Mouse (Mus musculus): ENCODE results near the gene 1700024G13Rik.

The 1700024G13Rik gene

DNA sequence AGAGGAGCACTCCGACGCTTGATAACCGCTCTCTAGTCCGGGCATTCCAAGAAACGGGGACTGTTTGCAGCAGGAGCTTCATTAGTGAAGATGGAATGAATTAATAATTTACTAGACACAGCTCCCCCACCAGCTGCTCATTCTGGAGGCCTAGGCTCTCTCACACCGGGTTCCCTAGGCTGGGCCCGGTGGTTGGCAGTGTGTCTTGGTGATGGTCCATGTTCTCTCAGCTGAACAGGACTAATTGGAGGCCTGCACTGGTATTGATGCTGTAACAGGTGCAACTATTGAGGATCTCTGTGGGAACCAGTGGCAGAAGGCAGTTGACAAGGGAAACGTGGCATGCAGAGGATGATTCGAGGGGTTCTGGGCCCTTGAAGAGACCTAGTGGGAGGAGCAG is 60.8 kb downstream of the 1700024G13Rik start:
- no peak for DNase-seq
